Mouse (Mus musculus): ENCODE measurements around the gene Rnf115. TPM values are rescaled to one million over a fixed set of nuclear protein-coding genes. Genes with fewer than 3 reads are reported as not detected.
A peak's percentile ranks its signal among the peaks of the same experiment; 100 is the strongest.
"Not testable (repeated sequence)": the region's sequence is repeated elsewhere in the genome, so short reads cannot be mapped to it uniquely, and the experiment has no call there.

The Rnf115 gene
- total RNA-seq, 1 experiment, result 22.1 TPM

DNA sequence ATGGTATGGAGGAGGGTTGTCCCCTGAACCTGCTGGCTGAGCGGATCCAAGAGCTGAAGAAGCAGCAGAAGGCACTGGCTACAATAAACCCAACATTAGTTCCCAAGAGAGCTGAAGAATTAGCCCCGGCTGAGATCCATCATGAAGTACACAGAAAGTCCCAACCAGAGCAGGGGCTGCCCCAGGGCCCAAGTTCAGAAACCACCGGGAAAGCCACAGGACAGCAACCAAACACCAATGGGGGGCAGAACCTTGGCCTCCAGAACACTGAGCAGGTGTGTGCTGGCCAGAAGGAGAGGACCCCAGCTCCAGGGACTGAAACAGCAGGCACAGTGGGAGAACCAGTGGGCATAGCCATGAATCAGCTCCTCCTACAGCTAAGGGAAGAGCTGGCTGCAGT lies 44.0 kb upstream of the Rnf115 start:
- no peak for DNase-seq (ENCODE audit: low read depth, low spot score)
- in situ Hi-C loops (cut with MboI; ENCODE audit: low sequenced_read_pairs in 2 of 2, unreplicated experiment in 2 of 2), result no loop called here
- H3K9ac ChIP-seq (ENCODE audit: insufficient read depth, low read depth, low read length, poor library complexity, severe bottlenecking), result no peak overlapping the region
- no peaks in the 10 kb centered on the region for H3K36me3 ChIP-seq (ENCODE audit: control insufficient read depth, insufficient read depth, low read length, poor library complexity, severe bottlenecking)
- H3K27ac ChIP-seq (ENCODE audit: insufficient read depth, low read depth, low read length, poor library complexity, severe bottlenecking), result no peak overlapping the region
- H3K4me3 ChIP-seq (ENCODE audit: insufficient read depth in 1 of 2, low read depth in 1 of 2, low read length in 2 of 2, poor library complexity in 1 of 2, severe bottlenecking in 1 of 2), result no peak overlapping the region
- H3K9me3 ChIP-seq (ENCODE audit: control insufficient read depth, insufficient read depth, low read depth, low read length), result no peaks in the 10 kb centered on the region
- H3K4me1 ChIP-seq (ENCODE audit: control insufficient read depth in 2 of 2, insufficient read depth in 2 of 2, low read length in 2 of 2, poor library complexity in 1 of 2), result peaks cover 18 to 19% of the 10 kb centered on the region in 2 experiments
- TF ChIP-seq ZC3H11A (IDR thresholded peaks at IDR 0.05; ENCODE audit: borderline replicate concordance, low read depth, low read length), result no peak
- no peak for TF ChIP-seq CHD2 (IDR thresholded peaks at IDR 0.05; ENCODE audit: low read depth, low read length)
- TF ChIP-seq HCFC1 (IDR thresholded peaks at IDR 0.05; ENCODE audit: borderline replicate concordance, insufficient read depth, low read length), result no peak
- TF ChIP-seq MAFK (IDR thresholded peaks at IDR 0.05; ENCODE audit: insufficient read depth, low read depth, low read length), result no peak
- no peak for TF ChIP-seq ZNF384 (IDR thresholded peaks at IDR 0.05; ENCODE audit: low read depth, low read length)

DNA sequence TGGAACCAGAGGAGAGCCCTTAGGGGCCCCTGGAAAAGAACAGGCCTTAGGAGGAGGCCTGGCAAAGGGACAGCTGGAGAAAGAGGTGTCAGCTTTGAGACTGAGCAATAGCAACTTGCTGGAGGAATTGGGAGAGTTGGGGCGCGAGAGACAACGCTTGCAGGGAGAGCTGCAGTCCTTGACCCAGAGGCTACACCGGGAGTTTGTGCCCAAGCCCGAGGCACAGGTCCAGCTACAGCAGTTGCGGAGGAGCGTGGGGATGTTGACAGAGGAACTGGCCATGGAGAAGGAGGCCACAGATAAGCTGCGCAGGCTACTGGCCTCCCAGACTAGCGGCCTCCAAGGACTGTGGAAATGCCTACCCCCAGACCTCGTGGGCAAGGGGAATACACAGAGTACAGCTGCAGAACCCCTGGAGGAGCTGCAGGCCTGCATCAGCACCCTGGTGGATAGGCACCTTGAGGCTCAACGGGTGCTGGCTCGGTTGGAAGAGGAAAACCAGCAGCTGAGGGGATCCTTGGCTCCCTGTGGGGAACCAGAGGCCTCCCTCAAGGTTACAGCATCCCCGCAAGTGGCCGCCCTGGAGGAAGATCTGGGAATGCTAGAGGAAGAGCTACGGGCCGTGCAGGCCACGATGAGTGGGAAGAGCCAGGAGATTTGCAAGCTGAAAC lies 43.2 kb upstream of the Rnf115 start:
- no peak for DNase-seq (ENCODE audit: low read depth, low spot score)
- peaks cover 14 to 19% of the 10 kb centered on the region in 2 experiments for H3K4me1 ChIP-seq (ENCODE audit: control insufficient read depth in 2 of 2, insufficient read depth in 2 of 2, low read length in 2 of 2, poor library complexity in 1 of 2)
- no peaks in the 10 kb centered on the region for H3K36me3 ChIP-seq (ENCODE audit: control insufficient read depth, insufficient read depth, low read length, poor library complexity, severe bottlenecking)
- peak overlapping the region; percentile 25; the same call in 1 of the 2 replicates for H3K9ac ChIP-seq (ENCODE audit: insufficient read depth, low read depth, low read length, poor library complexity, severe bottlenecking)
- in situ Hi-C loops (cut with MboI; ENCODE audit: low sequenced_read_pairs in 2 of 2, unreplicated experiment in 2 of 2), result no loop called here
- H3K9me3 ChIP-seq (ENCODE audit: control insufficient read depth, insufficient read depth, low read depth, low read length), result no peaks in the 10 kb centered on the region
- H3K27ac ChIP-seq (ENCODE audit: insufficient read depth, low read depth, low read length, poor library complexity, severe bottlenecking), result no peak overlapping the region
- no peak for TF ChIP-seq MAFK (IDR thresholded peaks at IDR 0.05; ENCODE audit: insufficient read depth, low read depth, low read length)
- no peak for TF ChIP-seq HCFC1 (IDR thresholded peaks at IDR 0.05; ENCODE audit: borderline replicate concordance, insufficient read depth, low read length)
- no peak for TF ChIP-seq ZNF384 (IDR thresholded peaks at IDR 0.05; ENCODE audit: low read depth, low read length)
- no peak for TF ChIP-seq CHD2 (IDR thresholded peaks at IDR 0.05; ENCODE audit: low read depth, low read length)
- TF ChIP-seq ZC3H11A (IDR thresholded peaks at IDR 0.05; ENCODE audit: borderline replicate concordance, low read depth, low read length), result no peak
- H3K4me3 ChIP-seq (ENCODE audit: insufficient read depth in 1 of 2, low read depth in 1 of 2, low read length in 2 of 2, poor library complexity in 1 of 2, severe bottlenecking in 1 of 2), result peak overlapping the region; percentile 40 to 49

DNA sequence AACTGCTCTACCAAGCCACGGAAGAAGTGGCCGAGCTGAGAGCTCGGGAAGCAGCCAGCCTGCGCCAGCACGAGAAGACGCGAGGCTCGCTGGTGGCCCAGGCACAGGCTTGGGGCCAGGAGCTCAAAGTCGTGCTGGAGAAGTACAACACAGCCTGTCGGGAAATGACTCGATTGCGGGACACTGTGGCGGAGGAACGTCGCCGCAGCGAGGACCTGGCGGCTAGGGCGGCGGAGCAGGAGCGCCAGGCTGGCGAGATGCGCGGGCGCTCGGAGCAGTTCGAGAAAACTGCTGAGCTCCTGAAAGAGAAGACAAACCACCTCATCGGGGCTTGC lies 42.7 kb upstream of the Rnf115 start:
- no peaks in the 10 kb centered on the region for H3K9me3 ChIP-seq (ENCODE audit: control insufficient read depth, insufficient read depth, low read depth, low read length)
- H3K9ac ChIP-seq (ENCODE audit: insufficient read depth, low read depth, low read length, poor library complexity, severe bottlenecking), result peak overlapping the region; percentile 25; the same call in 1 of the 2 replicates
- in situ Hi-C loops (cut with MboI; ENCODE audit: low sequenced_read_pairs in 2 of 2, unreplicated experiment in 2 of 2), result no loop called here
- no peak for TF ChIP-seq ZC3H11A (IDR thresholded peaks at IDR 0.05; ENCODE audit: borderline replicate concordance, low read depth, low read length)
- no peak for TF ChIP-seq CHD2 (IDR thresholded peaks at IDR 0.05; ENCODE audit: low read depth, low read length)
- TF ChIP-seq ZNF384 (IDR thresholded peaks at IDR 0.05; ENCODE audit: low read depth, low read length), result no peak
- TF ChIP-seq MAFK (IDR thresholded peaks at IDR 0.05; ENCODE audit: insufficient read depth, low read depth, low read length), result no peak
- TF ChIP-seq HCFC1 (IDR thresholded peaks at IDR 0.05; ENCODE audit: borderline replicate concordance, insufficient read depth, low read length), result no peak
- peak overlapping the region; percentile 40 to 49 for H3K4me3 ChIP-seq (ENCODE audit: insufficient read depth in 1 of 2, low read depth in 1 of 2, low read length in 2 of 2, poor library complexity in 1 of 2, severe bottlenecking in 1 of 2)
- H3K36me3 ChIP-seq (ENCODE audit: control insufficient read depth, insufficient read depth, low read length, poor library complexity, severe bottlenecking), result no peaks in the 10 kb centered on the region
- no peak for DNase-seq (ENCODE audit: low read depth, low spot score)
- peaks cover 14 to 16% of the 10 kb centered on the region in 2 experiments for H3K4me1 ChIP-seq (ENCODE audit: control insufficient read depth in 2 of 2, insufficient read depth in 2 of 2, low read length in 2 of 2, poor library complexity in 1 of 2)
- H3K27ac ChIP-seq (ENCODE audit: insufficient read depth, low read depth, low read length, poor library complexity, severe bottlenecking), result no peak overlapping the region

DNA sequence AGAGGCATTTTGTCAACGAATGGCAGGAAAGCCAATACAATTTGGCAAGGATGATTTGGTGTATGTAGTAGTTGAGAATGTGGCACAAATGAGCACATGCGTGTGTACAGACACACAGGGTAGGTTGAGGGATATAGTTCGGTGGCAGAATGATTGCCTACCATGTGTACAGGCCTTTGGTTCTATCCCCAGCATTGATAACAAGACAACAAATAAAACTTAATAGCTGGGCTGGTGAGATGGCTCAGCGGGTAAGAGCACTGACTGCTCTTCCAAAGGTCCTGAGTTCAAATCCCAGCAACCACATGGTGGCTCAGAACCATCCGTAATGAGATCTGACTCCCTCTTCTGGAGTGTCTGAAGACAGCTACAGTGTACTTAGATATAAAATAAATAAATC lies 41.4 kb upstream of the Rnf115 start:
- in situ Hi-C loops (cut with MboI; ENCODE audit: low sequenced_read_pairs in 2 of 2, unreplicated experiment in 2 of 2); H3K4me3 ChIP-seq (ENCODE audit: insufficient read depth in 1 of 2, low read depth in 1 of 2, low read length in 2 of 2, poor library complexity in 1 of 2, severe bottlenecking in 1 of 2); H3K27ac ChIP-seq (ENCODE audit: insufficient read depth, low read depth, low read length, poor library complexity, severe bottlenecking); H3K9ac ChIP-seq (ENCODE audit: insufficient read depth, low read depth, low read length, poor library complexity, severe bottlenecking); H3K9me3 ChIP-seq (ENCODE audit: control insufficient read depth, insufficient read depth, low read depth, low read length); DNase-seq (ENCODE audit: low read depth, low spot score); H3K36me3 ChIP-seq (ENCODE audit: control insufficient read depth, insufficient read depth, low read length, poor library complexity, severe bottlenecking): not testable (repeated sequence)
- peaks cover 9 to 10% of the 10 kb centered on the region in 2 experiments for H3K4me1 ChIP-seq (ENCODE audit: control insufficient read depth in 2 of 2, insufficient read depth in 2 of 2, low read length in 2 of 2, poor library complexity in 1 of 2)

DNA sequence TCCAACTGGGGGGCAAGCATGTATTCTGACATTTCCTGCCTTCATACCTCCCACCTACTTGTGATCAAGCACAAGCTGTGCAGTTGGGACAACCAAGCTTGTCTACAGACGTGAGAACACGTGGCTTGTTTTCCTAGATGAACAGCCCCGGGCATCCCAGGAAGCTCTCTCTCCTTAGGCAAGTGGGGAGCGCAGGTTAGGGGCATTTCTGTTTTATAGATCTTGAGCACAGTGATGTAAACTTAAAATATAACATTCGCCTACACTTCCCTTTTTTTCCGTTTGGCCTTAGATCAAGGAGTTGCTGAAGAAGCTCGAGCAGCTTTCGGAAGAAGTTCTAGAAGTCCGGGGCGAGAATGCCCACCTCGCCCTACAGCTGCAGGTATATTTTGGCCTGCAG lies 38.6 kb upstream of the Rnf115 start:
- DNase-seq (ENCODE audit: low read depth, low spot score), result no peak
- Histone ChIP-seq H3K4me3 (ENCODE audit: insufficient read depth in 1 of 2, low read depth in 1 of 2, low read length in 2 of 2, poor library complexity in 1 of 2, severe bottlenecking in 1 of 2) (no peak overlapping the region), H3K4me1 (ENCODE audit: control insufficient read depth in 2 of 2, insufficient read depth in 2 of 2, low read length in 2 of 2, poor library complexity in 1 of 2) (peaks cover 9 to 15% of the 10 kb centered on the region in 2 experiments), H3K9ac (ENCODE audit: insufficient read depth, low read depth, low read length, poor library complexity, severe bottlenecking) (no peak overlapping the region), H3K9me3 (ENCODE audit: control insufficient read depth, insufficient read depth, low read depth, low read length) (no peaks in the 10 kb centered on the region), H3K36me3 (ENCODE audit: control insufficient read depth, insufficient read depth, low read length, poor library complexity, severe bottlenecking) (no peaks in the 10 kb centered on the region), H3K27ac (ENCODE audit: insufficient read depth, low read depth, low read length, poor library complexity, severe bottlenecking) (no peak overlapping the region)
- in situ Hi-C loops (cut with MboI; ENCODE audit: low sequenced_read_pairs in 2 of 2, unreplicated experiment in 2 of 2), result no loop called here
- TF ChIP-seq CHD2 (IDR thresholded peaks at IDR 0.05; ENCODE audit: low read depth, low read length) (no peak), ZC3H11A (IDR thresholded peaks at IDR 0.05; ENCODE audit: borderline replicate concordance, low read depth, low read length) (no peak), HCFC1 (IDR thresholded peaks at IDR 0.05; ENCODE audit: borderline replicate concordance, insufficient read depth, low read length) (no peak), ZNF384 (IDR thresholded peaks at IDR 0.05; ENCODE audit: low read depth, low read length) (no peak), MAFK (IDR thresholded peaks at IDR 0.05; ENCODE audit: insufficient read depth, low read depth, low read length) (no peak)

All from ES-E14 (cell line).